Mouse (Mus musculus) ES-E14 (cell line): Measurements from ENCODE around the gene Klhl26. TPM values are rescaled to one million over a fixed set of nuclear protein-coding genes. Genes with fewer than 3 reads are reported as not detected.

Source experiments
- DNase-seq: peaks from one replicate; pipeline ENCODE4 v3.0.0-alpha.2; 2013; ENCODE audit warnings: low read depth, low spot score
- H3K27ac ChIP-seq: 2 replicates; pipeline ENCODE4 v1.5.1; 2012; ENCODE audit warnings: low read depth, mild to moderate bottlenecking, low read length, moderate library complexity, mixed read lengths; ENCODE audit not compliant: poor library complexity, insufficient read depth, severe bottlenecking
- H3K36me3 ChIP-seq: 2 replicates; pipeline ENCODE4 v1.6.1; 2012; ENCODE audit warnings: mild to moderate bottlenecking, low read length, moderate library complexity, mixed read lengths; ENCODE audit not compliant: control insufficient read depth, poor library complexity, insufficient read depth, severe bottlenecking
- H3K4me1 ChIP-seq, 2 experiments: fragments of 150-350 bp in 1 of 2; sonication (generic) in 1 of 2; 2 replicates each; pipeline ENCODE4 v1.6.1; 2012; ENCODE audit warnings: low read length in 2 of 2, mild to moderate bottlenecking in 1 of 2, mixed read lengths in 1 of 2; ENCODE audit not compliant: control insufficient read depth in 2 of 2, insufficient read depth in 2 of 2, poor library complexity in 1 of 2
- H3K4me3 ChIP-seq, 2 experiments: fragments of 150-350 bp in 1 of 2; sonication (generic) in 1 of 2; 2 replicates each; pipeline ENCODE4 v1.5.1; 2012; ENCODE audit warnings: low read length in 2 of 2, low read depth in 1 of 2, mild to moderate bottlenecking in 1 of 2, mixed read lengths in 1 of 2; ENCODE audit not compliant: insufficient read depth in 1 of 2, poor library complexity in 1 of 2, severe bottlenecking in 1 of 2
- H3K9ac ChIP-seq: 2 replicates; pipeline ENCODE4 v1.6.1; 2012; ENCODE audit warnings: low read depth, mild to moderate bottlenecking, low read length, mixed read lengths; ENCODE audit not compliant: poor library complexity, insufficient read depth, severe bottlenecking
- H3K9me3 ChIP-seq: fragments of 150-350 bp; sonication (generic); 2 replicates; pipeline ENCODE4 v1.6.1; 2012; ENCODE audit warnings: low read depth, mild to moderate bottlenecking, low read length; ENCODE audit not compliant: control insufficient read depth, insufficient read depth
- CHD2 ChIP-seq: IDR thresholded peaks from 2 replicates; pipeline ENCODE4 v1.6.1; 2014; ENCODE audit warnings: mild to moderate bottlenecking, low read depth, low read length, inconsistent platforms
- HCFC1 ChIP-seq: IDR thresholded peaks from 2 replicates; pipeline ENCODE4 v1.6.1; 2012; ENCODE audit warnings: low read length, inconsistent platforms, borderline replicate concordance; ENCODE audit not compliant: insufficient read depth
- MAFK ChIP-seq: IDR thresholded peaks from 2 replicates; pipeline ENCODE4 v1.6.1; 2014; ENCODE audit warnings: mild to moderate bottlenecking, low read depth, low read length, inconsistent platforms; ENCODE audit not compliant: insufficient read depth
- ZC3H11A ChIP-seq: IDR thresholded peaks from 2 replicates; pipeline ENCODE4 v1.6.1; 2012; ENCODE audit warnings: low read depth, mild to moderate bottlenecking, inconsistent platforms, low read length, borderline replicate concordance
- ZNF384 ChIP-seq: IDR thresholded peaks from 2 replicates; pipeline ENCODE4 v1.6.1; 2012; ENCODE audit warnings: low read depth, low read length, inconsistent platforms
- in situ Hi-C, 2 experiments: fragments of 600-800 bp; cut with MboI; formaldehyde crosslinking; loops; one replicate each; pipeline ENCODE4 v1.15.1; 2025; ENCODE audit warnings: low sequenced_read_pairs in 2 of 2, inconsistent platforms in 1 of 2; ENCODE audit not compliant: unreplicated experiment in 2 of 2
- total RNA-seq: library from RNA; depleted of rRNA; stranded (reverse); fragments of 300-350 nt; gene quantifications from 2 replicates; pipeline ENCODE4 v1.2.3, GENCODE M21; 2012

Klhl26 gene
- total RNA-seq, 1 experiment = 22.8 TPM

DNA sequence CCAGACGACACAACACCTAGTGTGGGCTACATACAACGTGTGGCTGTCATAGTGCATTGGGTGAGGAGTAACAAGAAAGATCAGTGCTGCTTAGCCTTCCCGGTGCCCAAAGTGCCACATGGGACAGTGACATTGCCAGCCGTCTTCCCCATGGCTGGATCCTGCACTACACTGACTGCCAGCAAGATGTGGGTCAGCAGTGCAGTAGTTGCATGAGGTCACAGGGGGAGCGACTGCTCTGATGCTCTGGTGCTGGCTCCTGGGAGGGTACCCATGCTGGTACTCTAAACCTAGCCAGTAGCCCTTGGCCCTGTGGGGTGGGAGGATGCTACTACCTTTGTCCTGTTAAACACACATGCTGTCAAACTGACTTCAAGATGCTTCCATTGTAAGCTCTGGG lies 16.6 kb downstream of the Klhl26 start:
- Histone ChIP-seq H3K9me3 (no peaks in the 10 kb centered on the region), H3K4me1 (no peaks in the 10 kb centered on the region), H3K9ac (no peak overlapping the region), H3K36me3 (no peaks in the 10 kb centered on the region; the same call in 1 of the 2 replicates), H3K27ac (no peak overlapping the region), H3K4me3 (no peak overlapping the region)
- DNase-seq = no peak
- TF ChIP-seq ZC3H11A (no peak), ZNF384 (no peak), MAFK (no peak), CHD2 (no peak), HCFC1 (no peak)
- in situ Hi-C loops = no loop called here

GRCm38 (mm10) chr8:70459636-70460035 lies 17.1 kb downstream of the Klhl26 start:
- H3K36me3 ChIP-seq = no peaks in the 10 kb centered on the region; the same call in 1 of the 2 replicates
- in situ Hi-C loops = no loop called here

GRCm38 (mm10) chr8:70458462-70458861 lies 18.3 kb downstream of the Klhl26 start:
- Histone ChIP-seq H3K27ac (no peak overlapping the region), H3K4me1 (no peaks in the 10 kb centered on the region), H3K4me3 (no peak overlapping the region), H3K9me3 (no peaks in the 10 kb centered on the region), H3K9ac (no peak overlapping the region), H3K36me3 (no peaks in the 10 kb centered on the region; the same call in 1 of the 2 replicates)
- TF ChIP-seq MAFK (no peak), HCFC1 (no peak), ZC3H11A (no peak), ZNF384 (no peak), CHD2 (no peak)
- DNase-seq = no peak
- in situ Hi-C loops = no loop called here

More at GRCm38 (mm10) chr8:70459636-70460035, 17.1 kb downstream of the Klhl26 start:
- Histone ChIP-seq H3K4me1 (no peaks in the 10 kb centered on the region), H3K9me3 (no peaks in the 10 kb centered on the region), H3K4me3 (no peak overlapping the region), H3K27ac (no peak overlapping the region), H3K9ac (no peak overlapping the region)
- no peak for DNase-seq
- TF ChIP-seq CHD2 (no peak), ZNF384 (no peak), ZC3H11A (no peak), MAFK (no peak), HCFC1 (no peak)

DNA sequence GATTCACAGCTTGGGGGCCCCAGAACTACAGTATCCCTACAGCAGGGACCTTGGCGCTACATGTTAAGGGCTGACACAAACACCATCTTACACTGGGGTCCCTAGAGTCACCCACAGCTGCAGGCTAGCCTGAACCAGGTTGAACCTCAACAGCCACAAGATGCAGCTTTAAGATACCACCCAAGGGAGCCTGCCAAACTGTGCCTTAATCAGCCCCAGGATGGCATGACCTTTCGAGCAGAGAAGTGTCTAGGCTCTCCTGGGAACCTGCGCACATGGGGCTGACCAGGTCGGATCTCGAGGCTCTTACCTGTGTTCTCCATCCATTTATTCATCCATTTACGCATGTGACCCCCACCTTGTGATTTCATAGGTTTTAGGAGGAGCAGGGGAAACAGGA lies 18.9 kb downstream of the Klhl26 start:
- in situ Hi-C loops = no loop called here
- no peak for DNase-seq
- no peaks in the 10 kb centered on the region for H3K4me1 ChIP-seq
- H3K9me3 ChIP-seq = no peaks in the 10 kb centered on the region
- no peak for TF ChIP-seq ZNF384
- TF ChIP-seq CHD2 = no peak
- no peak for TF ChIP-seq ZC3H11A
- no peak for TF ChIP-seq HCFC1
- no peak for TF ChIP-seq MAFK
- H3K9ac ChIP-seq = no peak overlapping the region
- H3K4me3 ChIP-seq = no peak overlapping the region
- no peak overlapping the region for H3K27ac ChIP-seq
- H3K36me3 ChIP-seq = no peaks in the 10 kb centered on the region; the same call in 1 of the 2 replicates

GRCm38 (mm10) chr8:70456996-70457395 lies 19.8 kb downstream of the Klhl26 start:
- Histone ChIP-seq H3K9me3 (no peaks in the 10 kb centered on the region), H3K27ac (no peak overlapping the region), H3K4me3 (no peak overlapping the region), H3K4me1 (peaks cover 0 to 9% of the 10 kb centered on the region in 2 experiments; a peak in 1 of 4 replicates), H3K36me3 (no peaks in the 10 kb centered on the region; the same call in 1 of the 2 replicates), H3K9ac (no peak overlapping the region)
- no peak for DNase-seq
- no peak for TF ChIP-seq ZNF384
- no peak for TF ChIP-seq HCFC1
- TF ChIP-seq MAFK = no peak
- no peak for TF ChIP-seq CHD2
- no peak for TF ChIP-seq ZC3H11A
- in situ Hi-C loops = no loop called here
